Mouse (Mus musculus) E14TG2a.4 (cell line): Measurements from ENCODE around the gene Ankrd63.

ENCODE experiments used
- CTCF ChIP-seq: conservative IDR thresholded peaks from 2 replicates; pipeline ENCODE4 v1.5.1; 2014; ENCODE audit warnings: low read length
- POU5F1 ChIP-seq: IDR thresholded peaks from 2 replicates; pipeline ENCODE4 v1.6.1; 2014; ENCODE audit warnings: low read length, borderline replicate concordance

DNA sequence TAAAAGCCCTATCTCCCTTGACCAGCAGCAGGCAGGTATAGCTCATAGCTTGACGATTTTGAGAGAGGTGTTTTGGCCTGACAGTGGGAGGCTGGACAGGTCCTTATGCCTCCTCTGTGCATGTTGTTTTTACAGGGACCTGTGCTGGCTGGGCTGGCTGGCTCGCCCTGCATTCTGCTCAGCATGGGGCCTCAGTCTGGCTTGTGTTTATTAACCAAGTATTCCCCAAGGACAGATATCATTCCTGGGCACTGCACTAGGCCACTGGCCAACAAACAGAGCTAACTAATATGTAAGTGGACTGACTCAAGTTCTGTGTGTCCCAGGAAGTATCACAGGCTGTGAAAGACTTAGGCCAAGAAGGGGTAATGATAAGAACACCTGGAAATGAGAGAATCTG lies 34.0 kb downstream of the Ankrd63 start:
- no peak for TF ChIP-seq CTCF
- TF ChIP-seq POU5F1 = no peak
